Mouse (Mus musculus) retina, adult 2 months (tissue): Measurements from ENCODE around the gene Alx3.
"Not testable (repeated sequence)": the region's sequence is repeated elsewhere in the genome, so short reads cannot be mapped to it uniquely, and the experiment has no call there.

Experiments
- DNase-seq: peaks from one replicate; pipeline ENCODE4 v3.0.0-alpha.2; 2012; ENCODE audit warnings: low read depth, low spot score

The Alx3 gene

GRCm38 (mm10) chr3:107622537-107622936 is 27.7 kb downstream of the Alx3 start:
- no peak for DNase-seq

GRCm38 (mm10) chr3:107624424-107624823 is 29.6 kb downstream of the Alx3 start:
- DNase-seq, result no peak

GRCm38 (mm10) chr3:107625536-107625935 is 30.7 kb downstream of the Alx3 start:
- no peak for DNase-seq

GRCm38 (mm10) chr3:107626751-107627150 is 31.9 kb downstream of the Alx3 start:
- no peak for DNase-seq

- no peak for DNase-seq
Observed at GRCm38 (mm10) chr3:107627641-107628040, 32.8 kb downstream of the Alx3 start.

- no peak for DNase-seq
Observed at GRCm38 (mm10) chr3:107628551-107628950, 33.7 kb downstream of the Alx3 start.

GRCm38 (mm10) chr3:107629411-107629810 is 34.6 kb downstream of the Alx3 start:
- DNase-seq, result no peak

GRCm38 (mm10) chr3:107630682-107631522 is 36.1 kb downstream of the Alx3 start, which contains the start of gene Gm10961:
TSS of gene Gm10961 (plus strand) at chr3:107631322.
- no peak for DNase-seq

- DNase-seq, result peak; percentile 86
Observed at GRCm38 (mm10) chr3:107631523-107631958, 36.7 kb downstream of the Alx3 start, which contains the start of gene Strip1. TSS of gene Strip1 (minus strand) at chr3:107631694.

- DNase-seq, result no peak
Observed at GRCm38 (mm10) chr3:107632786-107633185, 38.0 kb downstream of the Alx3 start.

GRCm38 (mm10) chr3:107633906-107634305 is 39.1 kb downstream of the Alx3 start:
- no peak for DNase-seq

GRCm38 (mm10) chr3:107635836-107636235 is 41.0 kb downstream of the Alx3 start:
- no peak for DNase-seq

- no peak for DNase-seq
Observed at GRCm38 (mm10) chr3:107636236-107636635, 41.4 kb downstream of the Alx3 start.

- no peak for DNase-seq
Observed at GRCm38 (mm10) chr3:107637606-107638172, 42.9 kb downstream of the Alx3 start.

- no peak for DNase-seq
Observed at GRCm38 (mm10) chr3:107646947-107647346, 52.1 kb downstream of the Alx3 start.

- DNase-seq, result not testable (repeated sequence)
Observed at GRCm38 (mm10) chr3:107650276-107650675, 55.4 kb downstream of the Alx3 start.

GRCm38 (mm10) chr3:107652968-107653367 is 58.1 kb downstream of the Alx3 start:
- DNase-seq, result no peak

- DNase-seq, result no peak
Observed at GRCm38 (mm10) chr3:107654861-107655260, 60.0 kb downstream of the Alx3 start.
